Mouse (Mus musculus) neural tube, embryonic 10.5 days (tissue): Measurements from ENCODE around the gene Pnpla2.

ENCODE experiments used
- DNase-seq: peaks from one replicate; pipeline ENCODE4 v3.0.0-alpha.2; 2017; ENCODE audit warnings: low spot score; ENCODE audit errors: extremely low spot score

Gene Pnpla2

GRCm38 (mm10) chr7:141447110-141447991 lies 7.6 kb upstream of the Pnpla2 start, which contains the start of gene Rplp2:
Gene Rplp2 (plus strand): TSS chr7:141447370.
- DNase-seq = peak; percentile 94

- no peak for DNase-seq
Observed at GRCm38 (mm10) chr7:141451928-141452327, 3.1 kb upstream of the Pnpla2 start.

GRCm38 (mm10) chr7:141453636-141454035 lies 1.4 kb upstream of the Pnpla2 start:
- no peak for DNase-seq

- peak; percentile 39 for DNase-seq
Observed at GRCm38 (mm10) chr7:141455610-141456314, 764 bp downstream of the Pnpla2 start.

- no peak for DNase-seq
Observed at GRCm38 (mm10) chr7:141456739-141457138, 1.7 kb downstream of the Pnpla2 start.

- no peak for DNase-seq
Observed at GRCm38 (mm10) chr7:141457236-141457635, 2.2 kb downstream of the Pnpla2 start.

- peak; percentile 40 for DNase-seq
Observed at GRCm38 (mm10) chr7:141457986-141458660, 3.1 kb downstream of the Pnpla2 start.

GRCm38 (mm10) chr7:141458661-141459060 lies 3.7 kb downstream of the Pnpla2 start:
- peak; percentile 13 for DNase-seq

GRCm38 (mm10) chr7:141459301-141459711 lies 4.3 kb downstream of the Pnpla2 start:
- DNase-seq = no peak

GRCm38 (mm10) chr7:141460001-141460390 lies 5.0 kb downstream of the Pnpla2 start:
- DNase-seq = no peak

GRCm38 (mm10) chr7:141460391-141461113 lies 5.6 kb downstream of the Pnpla2 start, which contains the start of gene Cracr2b:
Gene Cracr2b (plus strand): TSS chr7:141461094.
- DNase-seq = no peak

GRCm38 (mm10) chr7:141461521-141462332 lies 6.7 kb downstream of the Pnpla2 start:
- no peak for DNase-seq

- DNase-seq = no peak
Observed at GRCm38 (mm10) chr7:141462333-141462821, 7.4 kb downstream of the Pnpla2 start.

GRCm38 (mm10) chr7:141463824-141464602 lies 9.0 kb downstream of the Pnpla2 start:
- no peak for DNase-seq

- peak; percentile 27 for DNase-seq
Observed at GRCm38 (mm10) chr7:141464603-141465201, 9.7 kb downstream of the Pnpla2 start.

GRCm38 (mm10) chr7:141465388-141466044 lies 10.5 kb downstream of the Pnpla2 start:
- no peak for DNase-seq

- DNase-seq = no peak
Observed at GRCm38 (mm10) chr7:141466045-141466394, 11.0 kb downstream of the Pnpla2 start.

- DNase-seq = no peak
Observed at GRCm38 (mm10) chr7:141466607-141467148, 11.7 kb downstream of the Pnpla2 start.
